Mouse (Mus musculus) embryo, embryonic 11 days (tissue): ENCODE measurements around the gene Uevld.
"Not testable (repeated sequence)": the region's sequence is repeated elsewhere in the genome, so short reads cannot be mapped to it uniquely, and the experiment has no call there.

Experiments
- DNase-seq: peaks from one replicate; pipeline ENCODE4 v3.0.0-alpha.2; 2015

The Uevld gene

DNA sequence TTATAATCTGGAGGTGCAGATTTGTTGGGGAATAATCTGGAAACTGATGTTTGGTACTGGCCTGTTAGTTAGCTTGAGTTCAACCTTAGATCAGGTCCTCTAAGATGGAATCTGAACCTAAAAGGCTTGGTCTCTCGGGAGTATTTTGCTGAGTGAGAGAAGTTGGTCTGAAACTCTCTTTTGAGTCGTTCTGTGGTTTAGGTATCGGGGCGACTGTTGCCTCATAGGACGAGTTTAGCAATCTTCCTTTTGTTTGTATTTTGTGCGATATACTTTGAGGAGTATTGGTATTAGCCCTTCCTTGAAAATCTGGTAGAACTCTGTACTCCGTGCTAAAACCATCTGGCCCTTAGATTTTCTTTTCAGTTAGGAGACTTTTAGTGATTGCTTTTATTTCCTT lies 5.7 kb upstream of the Uevld start:
- DNase-seq = no peak

DNA sequence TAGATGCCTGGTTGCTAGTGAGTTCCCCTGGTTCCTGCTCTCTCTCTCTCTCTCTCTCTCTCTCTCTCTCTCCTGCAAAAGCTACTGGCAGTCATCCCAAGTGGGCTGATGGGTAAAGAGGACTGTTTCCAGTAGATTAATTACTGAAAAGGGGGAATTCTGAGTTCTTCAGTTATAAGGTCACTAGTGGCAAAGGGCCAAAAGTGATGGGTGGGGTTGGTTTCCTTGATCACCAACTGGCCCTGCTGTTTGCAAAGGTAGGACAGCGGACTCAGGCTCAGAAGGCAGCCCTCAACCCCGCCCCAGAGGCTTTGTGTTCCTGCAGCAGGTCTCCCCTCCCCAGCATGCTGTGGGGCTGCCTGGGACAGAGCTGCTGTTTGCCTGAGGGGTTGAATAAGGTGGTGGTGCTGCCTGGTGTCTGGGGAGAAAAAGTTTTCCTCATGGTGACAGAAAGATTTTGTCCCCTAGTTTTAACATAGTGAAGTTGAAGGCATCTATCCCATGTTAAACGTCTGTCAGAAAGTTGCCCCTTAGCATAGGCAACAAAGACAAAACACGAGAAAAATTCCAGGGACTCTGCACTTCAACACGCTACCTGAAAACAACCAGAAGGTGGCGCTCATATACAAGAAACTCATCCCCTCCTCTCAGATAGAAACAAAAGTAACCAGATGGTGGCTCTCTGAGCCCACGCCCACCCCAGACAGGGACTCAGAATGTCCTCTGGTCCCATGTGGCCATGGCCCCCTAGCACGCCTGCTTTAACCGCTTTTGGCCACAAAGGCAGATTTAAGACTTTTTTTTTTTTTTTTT lies 4.7 kb upstream of the Uevld start:
- DNase-seq = peak; percentile 91

DNA sequence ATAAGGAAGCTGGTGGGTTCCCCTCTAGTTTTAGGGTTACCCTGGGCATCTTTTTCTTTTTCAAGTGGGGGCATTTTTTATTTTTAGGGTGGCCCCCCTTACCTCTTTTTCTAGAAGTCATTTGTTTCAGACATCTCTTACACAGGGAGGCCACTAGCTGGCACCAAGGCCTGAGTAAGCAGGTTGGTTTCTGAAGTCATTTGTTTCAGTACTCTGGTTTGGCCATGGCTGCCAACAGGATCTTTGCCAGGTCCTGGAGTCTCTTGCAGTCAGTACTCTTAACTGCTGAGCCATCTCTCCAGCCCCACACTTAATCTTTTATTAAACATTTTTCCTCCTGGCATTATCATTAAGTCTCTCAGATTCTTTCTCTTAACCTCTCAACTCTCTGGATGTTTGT lies 3.8 kb upstream of the Uevld start:
- no peak for DNase-seq

DNA sequence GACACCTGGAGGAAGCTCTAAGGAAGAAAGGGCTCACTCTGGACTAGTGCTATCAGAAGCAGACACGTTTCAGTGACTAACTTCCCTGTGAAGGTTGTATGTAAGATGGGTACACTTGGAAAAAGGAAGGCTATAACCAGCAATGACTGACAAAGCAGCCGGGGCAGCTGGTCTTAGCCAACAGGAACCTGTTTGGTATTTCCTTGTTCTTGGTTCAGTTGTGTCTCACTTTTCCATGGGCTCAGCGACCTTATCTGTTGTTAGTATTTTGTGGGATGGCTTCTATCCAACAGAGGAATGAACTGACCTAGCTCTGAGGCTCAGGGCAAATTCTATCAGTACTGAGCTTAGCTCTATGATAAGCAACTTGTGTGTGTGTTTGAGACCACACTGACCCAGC lies 2.7 kb upstream of the Uevld start:
- DNase-seq = no peak

DNA sequence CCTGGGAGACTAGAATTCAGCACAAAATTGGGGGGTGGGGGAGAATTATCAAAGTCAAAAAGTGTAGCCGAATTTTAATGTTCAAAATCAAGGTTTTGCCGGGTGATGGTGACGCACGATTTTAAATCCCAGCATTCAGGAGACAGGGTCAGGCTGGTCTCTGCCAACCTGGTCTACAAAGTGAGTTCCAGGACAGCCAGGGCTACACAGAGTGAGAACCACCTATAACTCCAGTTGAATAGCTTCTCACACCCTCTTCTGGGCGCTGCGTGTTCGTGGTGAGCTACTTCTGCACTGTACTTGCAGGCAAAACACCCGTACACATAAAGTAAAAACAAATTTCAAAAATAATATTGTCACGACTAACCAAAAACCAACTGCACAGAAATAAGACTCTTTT lies 526 bp upstream of the Uevld start:
- no peak for DNase-seq

DNA sequence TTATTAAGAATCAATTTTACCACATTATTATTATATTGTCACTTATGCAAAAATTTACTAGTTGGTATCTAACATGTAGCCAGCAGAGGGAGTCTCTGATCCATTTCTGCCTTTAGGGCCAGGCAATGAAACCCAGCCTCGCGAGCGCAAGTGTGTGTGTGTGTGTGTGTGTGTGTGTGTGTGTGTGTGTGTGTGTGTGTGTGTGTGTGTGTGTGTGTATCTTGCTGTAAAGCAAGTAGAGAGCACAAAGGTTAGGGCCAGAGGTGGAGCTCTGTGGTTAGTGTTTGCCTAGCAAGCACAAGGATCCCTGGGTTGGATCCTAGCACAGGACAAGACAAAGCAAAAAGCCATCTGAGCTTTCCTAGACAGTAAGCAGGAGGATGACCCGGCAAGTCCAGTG lies 22.5 kb downstream of the Uevld start:
- DNase-seq = peak; percentile 51

DNA sequence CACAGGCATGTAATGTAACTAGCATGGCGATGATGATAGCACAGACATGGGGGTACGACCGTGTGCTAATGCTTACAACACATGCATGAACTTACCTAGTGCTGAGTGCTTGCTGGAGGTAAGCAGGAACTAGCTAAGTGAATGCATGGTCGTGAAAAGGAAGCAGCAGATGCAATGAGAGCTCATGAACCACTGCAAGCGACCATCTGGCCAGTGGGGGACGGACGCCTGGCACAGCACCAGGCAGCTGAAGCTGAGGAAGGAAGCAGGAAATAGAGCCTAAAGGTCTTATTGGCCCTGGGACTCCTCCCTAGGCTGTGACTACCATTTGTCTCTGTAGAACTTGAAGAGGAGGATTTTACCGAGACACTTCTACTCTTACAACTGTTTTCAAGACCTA lies 23.5 kb downstream of the Uevld start:
- DNase-seq = no peak

- DNase-seq = no peak
These were observed 27.0 kb downstream of the Uevld start for GRCm38 (mm10) chr7:46931370-46931769.

DNA sequence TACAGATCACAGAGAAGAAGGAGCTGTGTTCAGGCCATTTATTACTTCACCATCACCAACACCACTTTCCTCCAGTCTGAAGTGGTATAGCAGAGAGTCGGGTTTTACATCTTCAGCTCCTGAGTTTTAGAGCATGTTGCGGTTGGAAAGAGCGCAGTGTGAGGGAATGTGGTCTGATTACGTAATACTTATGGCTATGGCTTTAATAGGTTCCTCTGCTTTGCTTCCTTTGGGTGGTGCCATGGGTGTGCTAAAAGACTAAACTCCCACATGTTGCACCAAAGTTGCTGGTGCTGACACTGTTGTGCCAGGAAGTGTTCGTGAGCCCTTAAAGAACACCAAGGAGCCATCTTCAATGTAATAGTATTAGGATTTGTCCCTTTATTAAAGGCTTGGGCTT lies 30.0 kb downstream of the Uevld start:
- no peak for DNase-seq

DNA sequence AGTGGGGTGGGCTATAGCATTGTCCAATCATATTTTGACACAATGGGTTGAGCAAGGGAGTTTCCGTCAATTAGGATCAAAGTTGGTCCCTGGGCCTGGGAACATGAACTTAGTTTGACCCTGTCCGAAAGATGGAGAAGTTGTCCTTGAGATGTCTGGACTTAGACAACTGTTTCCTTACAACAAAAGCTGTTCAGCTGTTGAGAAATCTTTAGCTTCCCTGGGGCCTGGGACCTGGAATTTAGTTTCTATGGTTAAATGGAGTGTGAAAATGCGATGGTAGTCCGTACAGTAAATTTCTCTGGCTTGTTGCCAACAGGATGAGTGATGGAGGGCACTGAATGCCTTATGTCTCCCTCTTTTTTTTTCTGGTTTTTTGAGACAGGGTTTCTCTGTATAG lies 36.3 kb downstream of the Uevld start:
- no peak for DNase-seq

- DNase-seq = peak; percentile 95
These were observed 38.7 kb downstream of the Uevld start, which contains the start of gene Tsg101 for GRCm38 (mm10) chr7:46919551-46920176. Gene Tsg101 (minus strand): TSS chr7:46919969.

DNA sequence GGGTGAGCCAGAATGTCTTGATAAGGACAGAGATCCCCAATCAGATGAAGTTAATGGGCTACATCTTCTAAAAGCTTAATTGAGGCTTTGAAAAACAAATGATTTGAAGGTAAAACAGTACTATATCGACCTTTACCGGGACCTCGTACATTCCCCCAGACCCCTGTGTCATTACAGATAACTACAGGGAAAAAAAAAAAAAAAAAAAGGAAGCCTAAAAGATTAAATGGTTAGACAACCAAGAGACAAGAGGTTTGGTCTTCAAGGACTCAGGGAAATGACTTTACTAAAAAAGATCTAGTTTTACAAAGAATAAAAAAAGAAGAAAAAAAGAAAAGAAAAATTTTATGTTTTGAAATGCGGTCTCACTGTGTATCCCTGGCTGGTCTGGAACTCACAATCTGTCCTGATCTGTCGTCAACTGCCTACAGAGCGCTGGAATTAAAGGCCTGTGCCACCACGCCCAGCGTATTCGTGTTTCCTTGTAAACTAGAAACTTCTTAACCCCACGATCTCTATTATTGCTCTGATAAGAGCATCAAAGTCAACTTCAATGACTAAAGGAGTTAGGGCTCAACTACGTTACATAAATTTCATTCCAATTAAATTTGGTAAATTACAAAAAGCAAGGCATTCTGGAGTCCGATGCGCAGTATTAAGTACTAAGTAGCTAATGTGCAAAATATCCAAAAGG lies 39.5 kb downstream of the Uevld start:
- peak; percentile 56 for DNase-seq

- no peak for DNase-seq
These were observed 42.0 kb downstream of the Uevld start for GRCm38 (mm10) chr7:46916376-46916775.

DNA sequence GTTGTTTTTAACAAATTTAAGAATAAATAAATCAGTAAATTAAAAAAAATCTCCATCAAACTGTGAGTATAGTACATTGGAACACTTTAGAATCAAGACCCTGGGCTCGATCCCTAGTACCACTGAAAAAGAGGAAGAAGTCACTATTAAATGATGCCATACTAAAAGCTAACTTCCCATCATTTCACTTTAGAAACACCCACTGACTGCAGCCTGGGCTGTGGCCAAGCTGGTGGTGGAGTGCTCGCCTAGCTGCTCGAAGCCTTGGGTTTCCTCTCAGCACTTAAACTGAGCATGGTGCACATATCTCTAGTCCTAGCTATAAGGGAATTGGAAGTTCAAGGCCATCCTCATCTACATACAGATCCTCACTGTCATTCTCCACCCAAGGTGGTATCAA lies 47.1 kb downstream of the Uevld start:
- DNase-seq = no peak

DNA sequence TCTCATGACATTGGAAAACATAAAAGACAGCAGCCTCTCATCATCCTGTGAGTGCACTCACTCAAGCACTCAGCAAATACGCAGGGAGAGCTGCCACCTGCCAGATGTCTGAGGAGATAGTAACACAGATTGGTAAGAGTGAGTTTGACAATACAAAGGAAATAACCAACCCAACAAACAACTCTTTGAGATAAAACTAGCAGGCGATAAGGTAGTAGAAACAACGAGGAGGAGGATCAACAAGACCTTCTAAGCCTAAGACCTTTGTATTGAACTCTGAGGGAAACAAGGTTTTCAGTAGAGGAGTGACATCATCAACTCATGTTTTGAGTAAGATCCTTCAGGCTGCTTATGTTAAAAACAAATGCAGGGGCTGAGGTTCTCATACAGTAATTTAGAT lies 59.0 kb downstream of the Uevld start:
- no peak for DNase-seq

GRCm38 (mm10) chr7:46895511-46895910 lies 62.8 kb downstream of the Uevld start:
- DNase-seq = no peak

DNA sequence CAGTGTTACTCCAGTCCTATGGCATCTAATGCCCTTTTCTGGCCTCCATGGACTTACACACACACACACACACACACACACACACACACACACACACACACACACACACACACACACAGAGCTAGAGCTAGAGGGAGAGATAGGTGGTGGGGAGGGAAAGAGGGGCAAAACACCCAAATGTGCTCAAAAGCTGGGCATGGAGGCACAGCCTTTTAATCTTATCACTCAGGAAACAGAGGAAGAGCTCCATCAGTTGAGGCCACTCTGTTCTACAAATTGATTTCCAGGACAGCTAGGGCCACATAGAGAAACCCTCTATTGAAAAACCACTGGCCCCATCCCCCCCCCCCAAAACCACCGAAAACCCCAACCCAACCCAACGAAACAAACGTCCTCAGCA lies 75.0 kb downstream of the Uevld start:
- no peak for DNase-seq

GRCm38 (mm10) chr7:46881941-46882340 lies 76.4 kb downstream of the Uevld start:
- not testable (repeated sequence) for DNase-seq

DNA sequence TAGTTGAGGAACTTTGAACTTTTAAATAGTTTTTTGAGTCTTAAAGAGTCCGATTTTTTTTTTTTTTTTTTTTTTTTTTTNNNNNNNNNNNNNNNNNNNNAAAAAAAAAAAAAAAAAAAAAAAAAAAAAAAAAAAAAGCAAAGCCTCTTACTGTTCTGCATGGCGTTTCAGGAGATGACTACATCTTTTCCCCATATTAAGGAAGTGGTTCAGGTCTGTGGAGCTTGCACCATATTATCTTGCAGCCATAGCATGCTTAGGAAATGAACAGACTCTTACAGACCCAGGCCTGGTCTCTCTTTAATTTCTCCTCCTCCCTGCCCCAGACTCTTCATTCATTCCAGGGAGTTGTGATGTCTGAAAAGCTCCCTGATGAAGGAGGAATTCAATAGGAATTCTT lies 77.3 kb downstream of the Uevld start:
- DNase-seq = no peak

DNA sequence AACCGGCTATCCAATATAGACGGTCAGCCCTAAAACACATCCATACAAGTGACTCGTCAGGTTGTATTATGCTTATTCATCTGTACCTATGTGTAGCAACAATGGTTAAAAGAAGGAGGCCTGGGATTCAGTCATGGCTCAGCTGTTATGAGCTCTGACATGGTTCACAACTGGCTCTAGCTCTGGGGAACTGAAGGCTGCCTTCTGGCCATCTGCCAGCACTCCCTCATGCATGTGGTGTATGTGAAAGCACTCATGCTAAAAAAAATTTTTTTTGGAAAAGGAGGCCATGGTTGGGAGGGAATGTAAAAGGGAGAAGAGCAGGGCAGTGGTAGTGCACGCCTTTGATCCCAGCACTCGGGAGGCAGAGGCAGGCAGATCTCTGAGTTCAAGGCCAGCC lies 78.5 kb downstream of the Uevld start:
- DNase-seq = no peak

- no peak for DNase-seq
These were observed 81.1 kb downstream of the Uevld start for GRCm38 (mm10) chr7:46877255-46877654.

DNA sequence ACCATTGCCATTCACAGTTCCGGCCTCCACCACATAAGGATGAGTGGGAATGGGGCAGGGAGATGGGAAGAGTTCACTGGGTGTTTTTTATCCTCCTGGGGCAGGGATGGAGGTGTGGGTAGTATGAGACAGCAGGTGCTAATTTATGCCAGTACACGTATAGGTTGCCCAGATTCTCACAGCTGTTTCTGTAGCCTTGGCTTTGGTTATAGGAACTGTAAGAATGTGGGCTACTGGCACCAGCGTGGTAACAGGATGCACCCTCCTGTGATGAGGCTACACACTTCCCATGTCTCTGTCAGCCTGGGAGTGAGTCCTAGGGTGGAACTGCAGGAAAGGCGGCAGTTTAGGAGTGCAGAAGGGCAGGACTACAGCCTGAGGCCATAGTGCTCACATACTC lies 81.5 kb downstream of the Uevld start:
- no peak for DNase-seq
